Mouse (Mus musculus) heart, postnatal 25 days (tissue): ENCODE data around the gene Il3. TPM values are rescaled to one million over a fixed set of nuclear protein-coding genes. Genes with fewer than 3 reads are reported as not detected.
"Not testable (repeated sequence)": the region's sequence is repeated elsewhere in the genome, so short reads cannot be mapped to it uniquely, and the experiment has no call there.

Source experiments
- DNase-seq: peaks from one replicate; pipeline ENCODE4 v3.0.0; 2022; ENCODE audit warnings: low spot score
- intact Hi-C: fragments of 180-260 bp; cut with DNase I; formaldehyde crosslinking; loops from one replicate; pipeline ENCODE4 v1.15.1; 2025
- total RNA-seq, 2 experiments: library from RNA; stranded (reverse); gene quantifications; 2 replicates each; pipeline ENCODE4 v1.2.3; 2021

Il3 gene
- not detected for total RNA-seq

- no peak for DNase-seq
- intact Hi-C loops, result no loop called here
Measured at GRCm38 (mm10) chr11:54267177-54267576, at the start of gene Il3. Il3 (minus strand) TSS chr11:54267277.

DNA sequence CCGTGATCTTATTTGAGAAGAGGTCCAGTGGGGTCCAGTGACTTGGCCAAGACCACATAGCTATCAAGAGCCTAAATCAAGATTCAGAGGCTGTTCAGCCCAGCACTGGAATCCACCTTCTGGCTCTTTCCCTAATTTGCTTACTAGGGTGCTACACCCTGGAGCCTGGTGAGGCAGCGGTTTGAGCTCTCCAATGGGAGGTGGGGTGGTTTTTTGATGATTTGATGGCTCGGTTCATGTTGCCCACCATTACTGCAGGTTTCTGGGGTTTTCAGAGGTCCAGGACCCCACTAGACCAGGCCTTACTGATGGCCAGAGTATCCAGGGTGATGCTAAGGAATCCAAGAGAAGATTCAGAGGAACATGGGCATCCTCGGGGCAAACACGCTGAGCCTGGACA, 48.3 kb upstream of the Il3 start:
- intact Hi-C loops, result no loop called here
- no peak for DNase-seq

DNA sequence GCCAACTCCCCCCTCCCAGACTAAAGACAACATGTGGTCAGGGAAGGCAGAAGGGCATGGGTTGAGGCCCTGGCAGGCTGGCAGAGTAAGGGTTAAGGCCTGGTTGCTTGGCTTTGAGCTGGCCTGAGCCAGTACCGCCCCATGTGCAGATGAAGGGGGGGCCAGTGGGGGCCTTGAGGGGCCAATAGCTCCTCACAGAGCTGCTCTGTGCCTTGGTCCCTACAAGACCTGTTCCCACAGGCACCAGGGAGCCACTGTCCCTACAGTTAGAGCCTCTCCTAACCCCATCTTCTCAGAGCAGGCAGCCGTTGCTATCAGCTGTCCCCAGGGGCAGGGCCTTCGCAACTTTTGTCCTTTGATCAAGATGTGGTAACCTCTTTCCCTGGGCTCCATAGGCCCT, 47.7 kb upstream of the Il3 start:
- intact Hi-C loops, result no loop called here
- no peak for DNase-seq

- no peak for DNase-seq
- intact Hi-C loops, result no loop called here
Measured at GRCm38 (mm10) chr11:54313391-54314360, 46.6 kb upstream of the Il3 start.

DNA sequence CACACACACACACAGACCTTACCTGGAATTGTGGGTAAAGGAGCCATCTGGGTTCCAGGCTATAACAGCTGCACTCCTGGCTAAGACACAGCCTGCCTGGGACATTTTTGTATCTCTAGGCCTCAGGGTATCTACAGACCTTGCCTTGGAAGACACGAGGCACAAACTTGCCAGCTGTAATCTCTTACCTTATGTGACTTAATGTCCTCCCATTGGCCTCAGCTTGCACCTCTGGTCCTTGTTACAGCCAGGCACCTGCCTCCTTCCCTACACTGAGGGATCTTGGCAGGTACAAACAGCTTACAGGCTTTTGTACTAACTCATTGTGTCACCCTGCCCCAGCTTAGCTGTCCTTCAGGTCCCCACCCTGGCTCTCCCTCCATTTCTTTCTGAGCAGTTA, 45.5 kb upstream of the Il3 start:
- intact Hi-C loops, result no loop called here

GRCm38 (mm10) chr11:54312021-54312420, 44.9 kb upstream of the Il3 start:
- peak; percentile 19 for DNase-seq

More for the DNA sequence above, 45.5 kb upstream of the Il3 start:
- DNase-seq, result no peak

GRCm38 (mm10) chr11:54310588-54310987, 43.5 kb upstream of the Il3 start:
- intact Hi-C loops, result no loop called here
- no peak for DNase-seq

More at GRCm38 (mm10) chr11:54312021-54312420, 44.9 kb upstream of the Il3 start:
- intact Hi-C loops, result no loop called here

- intact Hi-C loops, result loop anchor here (1.0 to 5.0 kb wide), 3 partner anchors 47 to 225 kb away; no protein-coding TSS in a partner anchor
- no peak for DNase-seq
Measured at GRCm38 (mm10) chr11:54307139-54307816, 40.2 kb upstream of the Il3 start.

GRCm38 (mm10) chr11:54305331-54305730, 38.3 kb upstream of the Il3 start:
- intact Hi-C loops, result loop anchor here (5.0 kb wide), 1 partner anchor 227 kb away; no protein-coding TSS in a partner anchor
- DNase-seq, result no peak

DNA sequence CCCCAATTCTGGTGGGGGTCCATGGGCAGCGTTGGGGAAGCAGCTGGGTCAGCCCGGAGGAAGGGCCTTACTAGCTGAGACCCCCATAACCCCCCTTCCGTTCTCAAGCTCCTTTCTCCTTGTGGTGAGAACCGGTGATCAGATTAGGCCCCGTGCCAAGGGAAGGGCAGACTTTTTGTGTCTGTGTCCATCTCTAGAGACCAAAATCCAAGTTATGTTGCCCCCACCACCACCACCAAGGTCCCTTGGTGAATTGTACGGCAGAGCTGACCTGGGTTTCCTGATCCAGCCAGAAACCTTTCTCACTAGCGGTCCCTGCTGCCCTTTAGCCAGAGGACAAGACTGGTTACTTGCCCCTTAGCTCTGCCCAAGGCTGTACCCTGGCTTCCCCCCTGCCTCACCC, 37.4 kb upstream of the Il3 start:
- intact Hi-C loops, result no loop called here
- DNase-seq, result no peak

GRCm38 (mm10) chr11:54303728-54304470, 36.8 kb upstream of the Il3 start, which contains the start of gene Acsl6:
Acsl6 (plus strand) TSS chr11:54303798.
- intact Hi-C loops, result no loop called here
- DNase-seq, result no peak

- DNase-seq, result no peak
Measured at GRCm38 (mm10) chr11:54303076-54303727, 36.1 kb upstream of the Il3 start.

DNA sequence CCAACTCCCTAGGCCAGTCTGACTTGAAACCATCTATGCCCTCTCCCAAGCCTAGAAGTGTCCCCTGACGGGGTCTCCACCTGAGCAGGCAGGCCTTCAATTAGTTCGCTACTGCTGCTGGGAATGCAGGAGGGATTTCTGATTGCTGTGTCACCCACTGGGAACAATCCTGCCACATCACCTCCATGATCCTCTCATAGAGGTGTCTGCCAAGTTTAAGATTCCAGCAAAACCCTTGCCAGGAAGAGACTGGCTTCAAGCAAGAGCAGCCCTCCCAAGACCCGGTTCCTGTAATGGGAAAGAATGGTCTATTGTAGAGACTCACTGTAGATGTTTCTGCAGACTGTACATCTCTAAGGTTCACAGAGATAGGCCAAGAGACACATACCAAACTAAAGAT, 35.5 kb upstream of the Il3 start:
- intact Hi-C loops, result no loop called here
- DNase-seq, result no peak

More at GRCm38 (mm10) chr11:54303076-54303727, 36.1 kb upstream of the Il3 start:
- intact Hi-C loops, result no loop called here

DNA sequence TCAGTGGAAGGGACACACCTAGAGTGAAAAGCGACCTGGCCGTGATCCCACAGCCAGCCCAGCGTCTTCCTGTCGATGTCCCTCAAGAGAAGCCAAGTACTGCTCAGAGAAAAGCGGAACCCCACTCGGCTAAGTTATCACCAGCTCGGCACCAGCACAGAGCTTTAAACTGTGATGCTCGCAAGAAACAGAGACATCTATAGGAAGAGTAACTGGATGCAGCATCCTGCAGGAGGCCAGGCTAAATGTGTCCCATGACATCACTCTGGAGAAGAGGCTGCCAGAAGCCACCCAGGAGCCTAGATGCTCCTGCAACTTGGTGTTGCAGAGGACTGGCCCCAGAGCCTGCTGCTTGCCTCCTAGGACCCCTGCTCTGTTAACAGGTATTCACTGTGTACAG, 34.9 kb upstream of the Il3 start:
- DNase-seq, result no peak
- intact Hi-C loops, result no loop called here

DNA sequence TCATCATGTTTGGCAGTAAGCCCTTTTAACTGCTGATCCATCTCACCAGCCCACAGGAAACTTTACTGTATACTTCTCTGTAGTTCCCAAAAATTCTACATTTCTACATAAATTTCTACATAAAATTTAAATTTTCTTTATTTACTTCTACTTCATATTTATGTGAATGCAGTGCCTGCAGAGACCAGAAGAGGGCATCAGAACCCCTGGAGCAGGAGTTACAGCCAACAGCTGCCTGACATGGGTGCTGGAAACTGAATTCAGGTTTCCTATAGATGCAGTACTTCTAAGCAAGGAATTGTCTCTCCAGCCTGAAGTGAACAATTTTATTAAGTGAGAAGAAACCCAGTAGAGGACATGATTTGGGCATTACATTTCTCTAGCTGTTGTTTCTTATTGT, 31.7 kb upstream of the Il3 start:
- intact Hi-C loops, result no loop called here
- DNase-seq, result no peak

DNA sequence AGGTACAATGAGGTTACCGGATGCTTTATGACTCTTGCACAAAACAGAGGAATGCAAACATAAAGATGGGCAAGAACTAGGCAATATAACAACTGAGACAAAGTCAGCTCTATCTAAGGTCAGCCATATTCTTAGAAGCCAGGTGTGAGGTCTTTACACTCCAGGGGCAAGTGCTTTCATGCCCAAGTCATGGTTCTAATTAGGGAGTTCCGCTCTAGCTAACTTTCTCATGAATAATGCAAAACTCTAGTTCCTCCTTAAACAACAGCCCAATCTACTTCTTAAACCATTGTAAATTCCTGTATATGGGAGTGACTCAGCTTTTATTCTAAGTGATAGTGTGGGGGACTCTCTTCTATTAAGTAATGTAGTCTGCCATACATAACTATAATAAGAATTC, 30.4 kb upstream of the Il3 start:
- intact Hi-C loops, DNase-seq: not testable (repeated sequence)

GRCm38 (mm10) chr11:54296734-54297133, 29.7 kb upstream of the Il3 start:
- DNase-seq, result no peak
- intact Hi-C loops, result no loop called here

DNA sequence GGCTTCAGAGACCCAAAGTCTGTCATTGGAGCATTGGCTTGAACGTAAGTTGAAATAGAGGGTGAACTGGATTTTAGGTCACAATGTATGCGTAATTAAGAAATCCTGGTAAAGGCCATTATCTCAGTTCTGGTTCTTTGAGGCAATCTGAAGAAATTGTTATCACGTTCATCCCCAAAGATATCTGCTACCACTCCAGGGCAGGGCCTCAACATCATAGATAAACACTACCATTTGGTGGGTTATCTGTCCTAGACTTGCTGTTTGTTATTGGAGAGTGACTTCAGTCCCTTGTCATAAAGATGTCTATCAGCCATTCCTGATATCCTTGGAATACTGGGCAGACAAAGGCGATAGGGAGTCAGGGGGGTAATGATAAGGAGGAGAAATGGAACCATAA, 28.9 kb upstream of the Il3 start:
- intact Hi-C loops, result no loop called here
- DNase-seq, result no peak

DNA sequence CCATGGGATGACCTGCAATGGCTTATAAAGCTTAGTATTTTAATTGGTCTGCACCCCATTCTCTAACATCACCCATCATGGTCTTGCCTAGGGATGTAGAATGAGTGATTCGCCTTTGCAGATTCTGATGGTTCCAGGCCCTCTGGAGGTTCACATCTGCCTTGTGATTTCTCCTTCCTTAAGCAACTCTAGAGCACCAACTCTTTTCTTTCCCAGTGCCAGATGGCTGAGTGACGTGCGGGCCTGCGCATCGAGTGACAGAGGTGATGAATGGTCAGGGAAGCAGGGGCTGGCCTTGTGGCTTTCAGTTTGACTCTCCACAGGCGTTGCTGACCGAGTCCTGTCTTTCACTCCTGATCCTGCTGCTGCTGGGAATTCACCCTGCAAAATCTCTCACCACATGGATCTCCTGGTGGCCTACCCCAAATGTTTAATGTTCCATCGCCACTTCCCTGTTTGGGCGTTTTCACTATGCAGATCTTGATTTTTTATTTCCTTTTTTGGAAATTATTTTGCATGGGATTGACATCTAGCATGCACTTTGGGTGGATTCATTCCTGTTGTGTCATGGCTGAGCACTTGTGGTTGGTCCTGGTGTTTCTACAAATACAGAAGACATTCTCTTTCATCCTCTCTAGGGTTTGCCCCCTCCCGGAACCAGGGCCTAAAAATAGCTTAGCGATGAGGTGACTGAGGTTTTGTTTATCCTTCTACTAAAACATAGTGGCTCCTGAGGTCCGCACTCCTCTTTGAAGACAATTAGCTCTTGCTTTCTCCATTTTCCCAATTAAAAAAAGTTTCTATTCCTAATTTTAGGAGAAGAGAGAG, 27.1 kb upstream of the Il3 start:
- DNase-seq, result no peak

More for the DNA sequence above, 27.1 kb upstream of the Il3 start:
- intact Hi-C loops, result no loop called here
